Mouse (Mus musculus) thymus, postnatal 14 days (tissue): Measurements from ENCODE around the gene Dact3.

Source experiments
- DNase-seq: peaks from one replicate; pipeline ENCODE4 v3.0.0; 2021

Gene Dact3

GRCm38 (mm10) chr7:16875310-16875325 is at the start of gene Dact3:
Gene Dact3, plus strand, starts transcription at chr7:16875317.
- DNase-seq: no peak

GRCm38 (mm10) chr7:16825785-16826184 is 49.3 kb upstream of the Dact3 start:
- DNase-seq: peak; percentile 72

GRCm38 (mm10) chr7:16826571-16826970 is 48.5 kb upstream of the Dact3 start:
- DNase-seq: no peak

DNA sequence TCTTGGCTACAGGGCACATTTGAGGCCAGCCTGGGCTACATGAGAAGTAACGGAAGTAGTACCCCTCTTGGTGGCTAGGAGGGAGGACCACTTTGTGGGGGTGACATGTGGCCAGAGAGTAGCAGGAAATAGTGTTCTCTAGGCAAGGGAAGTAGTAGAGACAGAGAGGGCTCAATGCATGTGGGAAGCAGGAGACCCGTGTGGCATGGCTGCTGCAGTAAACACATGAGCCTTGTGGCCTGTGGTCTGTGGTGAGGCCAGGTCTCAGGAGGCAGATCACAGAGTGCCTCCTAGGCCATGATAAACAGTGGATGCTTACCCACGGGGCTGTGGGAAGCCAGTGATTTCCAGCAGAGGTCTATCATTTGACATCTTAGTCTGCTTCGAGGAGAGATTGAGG is 47.8 kb upstream of the Dact3 start:
- DNase-seq: no peak

- DNase-seq: no peak
These were observed 44.7 kb upstream of the Dact3 start for GRCm38 (mm10) chr7:16830449-16830848.

DNA sequence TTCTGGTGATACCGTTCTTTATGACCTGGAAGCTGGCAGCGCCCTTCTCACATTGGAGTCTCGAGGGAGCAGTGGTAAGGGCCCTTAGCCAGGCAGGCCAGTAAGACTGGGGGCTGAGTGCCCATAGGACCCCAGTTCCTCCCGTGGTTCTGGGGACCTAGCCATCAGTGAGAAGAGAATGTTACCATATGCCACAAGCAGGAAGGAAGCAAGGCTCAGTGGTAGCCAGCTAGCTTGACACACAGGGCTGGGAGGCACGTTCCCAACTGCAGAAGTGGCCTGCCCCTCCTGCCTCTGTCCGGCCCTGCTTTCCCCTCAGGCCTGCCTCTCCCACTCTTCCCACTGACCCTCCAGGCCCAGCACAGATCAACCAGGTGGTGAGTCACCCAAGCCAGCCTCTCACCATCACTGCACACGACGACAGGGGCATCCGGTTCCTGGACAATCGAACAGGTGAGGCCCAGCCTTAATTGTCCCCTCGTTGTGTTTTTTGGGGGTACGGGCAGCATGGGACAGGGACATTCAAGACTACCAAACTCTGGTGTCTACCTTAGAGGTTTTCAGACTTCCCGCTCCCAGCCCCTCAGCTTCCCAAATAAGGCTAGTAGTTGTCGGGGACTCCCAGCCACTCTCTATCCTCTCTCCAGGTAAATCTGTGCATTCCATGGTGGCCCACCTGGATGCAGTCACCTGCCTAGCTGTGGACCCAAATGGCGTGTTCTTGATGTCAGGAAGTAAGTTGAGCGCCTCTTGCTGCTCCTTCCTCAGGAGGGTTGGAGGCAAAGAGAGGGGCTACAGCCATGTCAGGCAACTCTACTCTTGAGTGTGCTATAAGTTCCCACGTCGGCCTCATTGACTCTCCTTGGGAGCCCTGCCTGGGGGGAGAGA is 37.0 kb upstream of the Dact3 start:
- peak; percentile 34 for DNase-seq

DNA sequence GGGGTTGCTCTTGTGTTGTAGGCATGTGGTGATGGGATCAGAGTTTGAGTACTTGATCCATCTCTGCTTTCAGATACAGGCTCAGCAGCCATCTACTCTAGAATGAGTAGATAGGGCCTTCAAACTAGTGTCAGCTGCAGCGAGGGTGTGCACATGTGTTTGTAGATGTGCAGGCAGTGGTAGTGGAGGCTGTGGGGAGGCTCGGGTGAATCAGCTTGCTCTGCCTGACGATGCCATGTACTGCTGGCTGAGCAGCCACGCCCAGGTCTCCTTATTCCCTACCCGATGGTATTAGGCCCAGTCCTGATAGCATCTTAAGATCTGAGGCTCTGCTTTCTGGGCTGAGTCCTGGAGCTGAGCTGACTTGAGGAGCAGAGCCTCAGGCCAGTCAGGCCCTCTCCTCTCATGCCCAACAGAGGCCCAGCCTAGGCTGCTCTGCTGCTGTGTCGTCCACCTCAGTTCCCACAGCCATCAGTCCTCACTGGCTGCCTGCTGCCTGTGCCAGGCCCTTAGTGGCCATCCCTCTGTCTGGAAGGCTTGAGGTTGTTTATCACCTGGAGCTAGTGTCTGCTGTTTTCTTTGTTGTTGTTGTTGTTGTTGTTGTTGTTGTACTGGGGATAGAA is 36.2 kb upstream of the Dact3 start:
- no peak for DNase-seq

DNA sequence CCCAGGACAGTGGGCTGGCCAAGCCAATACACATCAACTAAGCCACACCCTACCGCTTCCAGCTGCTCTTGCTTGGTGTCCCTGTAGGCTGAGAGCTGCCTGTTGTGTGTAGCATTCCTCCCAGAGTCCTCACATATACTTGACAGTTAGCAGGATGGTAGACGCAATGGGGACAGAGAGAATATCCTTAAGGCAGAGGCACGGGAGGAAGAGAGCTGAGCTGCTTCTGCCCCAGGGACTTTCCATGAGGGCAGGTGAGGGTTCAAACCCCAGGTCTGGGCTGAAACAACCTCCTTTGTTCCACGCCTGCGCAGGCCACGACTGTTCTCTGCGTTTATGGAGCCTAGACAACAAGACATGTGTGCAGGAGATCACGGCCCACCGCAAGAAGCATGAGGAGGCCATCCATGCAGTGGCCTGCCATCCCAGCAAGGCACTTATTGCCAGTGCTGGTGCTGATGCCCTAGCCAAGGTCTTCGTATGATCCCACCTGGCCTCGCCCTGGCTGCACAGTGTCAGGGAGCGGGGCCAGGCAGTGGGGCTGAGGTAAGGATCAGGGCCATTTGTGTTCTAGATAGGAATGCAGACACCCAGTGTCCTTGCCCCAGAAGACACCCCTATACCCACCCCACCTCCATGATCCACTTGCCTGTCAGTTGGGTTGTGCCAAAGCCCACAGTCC is 35.5 kb upstream of the Dact3 start:
- no peak for DNase-seq

DNA sequence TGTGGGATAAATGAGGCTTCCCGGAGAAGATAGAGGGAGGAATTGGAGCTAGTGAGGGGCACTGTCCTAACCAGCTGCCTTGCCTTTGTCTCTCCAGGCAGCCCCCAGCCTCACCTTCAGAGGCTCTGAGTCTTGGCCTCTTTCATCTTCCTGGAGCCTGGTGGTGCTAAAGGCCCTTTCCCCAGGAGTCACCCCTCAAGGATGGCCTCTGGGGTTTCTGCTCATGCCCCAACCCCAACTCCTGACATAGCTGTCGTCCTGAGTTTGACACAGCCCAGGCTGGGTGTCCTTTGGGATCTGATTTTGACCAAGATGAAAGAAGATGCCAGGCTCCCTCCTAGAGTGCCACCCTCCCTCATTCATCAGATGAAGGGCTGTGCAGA is 35.0 kb upstream of the Dact3 start:
- no peak for DNase-seq

- peak; percentile 65 for DNase-seq
These were observed 34.0 kb upstream of the Dact3 start for GRCm38 (mm10) chr7:16841078-16841477.

DNA sequence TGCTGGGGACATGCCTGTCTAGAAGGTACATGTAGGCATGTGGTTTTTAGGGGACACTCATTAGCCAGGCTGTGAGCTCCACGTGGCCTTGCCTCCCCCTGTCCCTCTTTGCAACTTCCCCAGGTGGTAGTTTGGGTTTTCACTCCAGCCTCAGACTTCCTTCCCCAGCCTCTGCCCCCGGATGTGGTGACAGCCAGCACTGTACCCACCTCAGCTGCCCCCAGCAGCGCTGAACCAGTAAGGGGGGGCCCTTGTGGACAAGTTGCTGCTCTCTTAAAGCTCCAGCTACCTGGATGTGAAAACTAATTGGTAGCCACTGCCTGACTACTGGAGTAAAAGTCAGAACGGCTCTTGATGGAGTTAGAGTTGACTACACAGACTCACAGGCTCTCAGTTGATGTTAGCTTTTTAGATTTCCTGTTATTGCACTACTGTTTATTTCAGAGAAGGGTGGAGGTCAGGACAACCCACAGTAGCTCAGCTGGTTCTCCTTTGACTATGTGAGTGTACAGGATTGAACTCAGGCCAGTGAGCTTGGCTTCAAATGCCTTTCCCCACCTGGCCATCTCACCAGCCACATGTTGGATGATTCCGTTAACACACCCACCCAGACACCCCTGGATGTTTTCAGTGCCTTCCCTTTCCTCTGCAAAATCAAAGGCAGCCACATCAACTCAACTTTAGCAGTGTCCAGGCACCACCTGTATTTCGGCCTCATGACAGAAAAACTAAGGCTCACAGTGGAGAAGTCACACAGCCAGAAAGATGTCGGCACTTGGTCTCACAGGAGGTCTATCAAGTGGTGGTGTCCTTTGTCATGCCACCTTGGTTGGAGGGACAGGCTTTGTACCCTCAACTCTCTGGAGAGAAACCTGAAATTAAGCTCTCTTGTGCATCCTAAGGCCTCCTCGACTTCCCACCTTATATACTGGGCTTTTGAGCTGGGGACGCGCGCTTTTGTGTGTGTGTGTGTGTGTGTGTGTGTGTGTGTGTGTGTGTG is 33.3 kb upstream of the Dact3 start:
- DNase-seq: peak; percentile 91

DNA sequence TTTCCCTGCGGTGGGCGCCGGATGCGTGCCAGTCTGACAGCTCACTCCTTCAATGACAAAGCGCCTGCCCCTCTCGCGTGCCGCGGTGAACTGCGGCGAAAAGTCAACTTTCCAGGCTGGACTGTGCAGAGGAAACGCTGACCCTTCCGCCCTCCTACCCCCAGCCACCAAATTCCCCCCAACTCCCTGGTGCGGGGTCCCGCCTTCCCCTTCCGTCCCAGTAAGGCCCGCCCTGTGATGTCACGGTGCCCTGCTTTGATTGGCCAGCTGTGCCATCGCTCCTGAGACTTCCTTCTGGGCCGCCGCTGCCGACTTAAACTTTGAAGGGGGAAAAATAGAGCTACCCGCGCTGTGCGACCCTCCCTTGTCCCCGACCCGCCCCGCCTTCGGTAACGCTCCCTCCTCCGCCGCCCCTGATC is 32.5 kb upstream of the Dact3 start, which contains the start of gene Prkd2:
Gene Prkd2, plus strand, starts transcription at position 258 of the 419 bp plus-strand sequence.
- peak; percentile 96 for DNase-seq

- peak; percentile 89 for DNase-seq
These were observed 31.5 kb upstream of the Dact3 start for GRCm38 (mm10) chr7:16843441-16844171.

DNA sequence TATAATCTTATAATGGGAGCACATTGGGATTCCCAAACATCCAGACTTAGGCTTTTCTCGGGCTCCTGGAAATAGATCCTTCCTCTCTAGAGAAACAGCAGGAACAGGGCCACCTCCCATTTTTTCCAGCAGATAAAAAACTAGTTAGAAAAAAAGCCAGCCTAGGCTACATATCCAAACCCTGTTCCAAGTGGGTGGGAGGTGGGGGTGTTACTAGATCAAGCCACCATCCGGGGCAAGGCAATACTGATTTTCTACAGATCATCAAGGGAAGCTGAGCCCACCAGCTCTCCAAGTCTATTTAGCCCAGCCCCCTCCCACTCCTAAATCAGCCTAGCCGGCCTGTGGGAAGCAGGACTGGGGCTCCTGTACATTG is 30.4 kb upstream of the Dact3 start:
- DNase-seq: no peak

DNA sequence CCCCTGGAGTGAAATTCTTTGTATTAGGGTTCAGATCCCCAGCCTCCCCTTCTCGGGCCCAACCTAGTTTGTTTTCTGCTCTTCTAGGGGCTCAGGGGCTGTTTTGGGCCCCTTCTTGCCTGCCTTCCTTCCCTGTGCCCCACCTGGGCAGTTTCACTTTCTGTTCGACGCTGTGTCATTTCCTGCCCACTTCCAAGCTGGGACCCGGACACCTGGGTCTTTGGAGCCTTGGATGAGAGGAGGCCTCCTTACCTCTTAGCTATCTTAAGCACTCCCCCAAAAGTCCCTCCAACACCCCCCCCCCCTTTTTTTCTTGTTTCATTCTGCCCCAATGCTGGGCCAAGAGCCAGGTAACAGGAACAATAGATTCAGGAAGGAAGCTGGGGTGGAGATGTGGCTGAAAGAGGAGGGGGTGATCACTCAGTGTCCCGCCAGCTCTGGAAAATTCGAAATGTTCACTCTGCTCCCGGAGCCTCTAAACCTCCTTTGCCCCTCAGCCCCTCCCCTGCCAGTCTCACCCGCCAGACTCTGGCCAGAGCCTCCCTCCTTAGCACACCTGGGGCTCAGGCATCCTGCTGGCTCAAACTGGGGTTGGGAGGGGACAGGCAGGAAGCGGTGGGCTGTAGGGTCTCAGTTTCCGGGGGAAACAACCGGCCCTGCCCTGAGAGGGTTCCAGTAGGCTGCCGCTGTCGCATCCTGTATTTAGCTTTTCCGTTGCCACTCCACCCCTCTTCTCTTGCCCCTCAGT is 29.9 kb upstream of the Dact3 start:
- peak; percentile 90 for DNase-seq

- DNase-seq: no peak
These were observed 29.3 kb upstream of the Dact3 start for GRCm38 (mm10) chr7:16845820-16846167.

DNA sequence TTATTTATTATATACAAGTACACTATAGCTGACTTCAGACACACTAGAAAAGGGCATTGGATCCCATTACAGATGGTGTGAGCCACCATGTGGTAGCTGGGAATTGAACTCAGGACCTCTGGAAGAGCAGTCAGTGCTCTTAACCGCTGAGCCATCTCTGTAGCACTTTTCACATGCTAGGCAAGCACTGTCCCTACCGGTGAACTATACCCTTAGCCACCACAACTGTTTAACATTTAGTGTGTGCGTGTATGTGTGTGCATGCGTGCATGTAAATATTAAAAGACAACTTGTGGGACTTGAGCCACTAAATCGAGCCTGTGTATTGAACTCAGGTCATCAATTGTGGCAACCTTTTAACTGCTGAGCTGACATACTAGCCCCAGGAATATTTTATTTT is 28.3 kb upstream of the Dact3 start:
- DNase-seq: no peak

DNA sequence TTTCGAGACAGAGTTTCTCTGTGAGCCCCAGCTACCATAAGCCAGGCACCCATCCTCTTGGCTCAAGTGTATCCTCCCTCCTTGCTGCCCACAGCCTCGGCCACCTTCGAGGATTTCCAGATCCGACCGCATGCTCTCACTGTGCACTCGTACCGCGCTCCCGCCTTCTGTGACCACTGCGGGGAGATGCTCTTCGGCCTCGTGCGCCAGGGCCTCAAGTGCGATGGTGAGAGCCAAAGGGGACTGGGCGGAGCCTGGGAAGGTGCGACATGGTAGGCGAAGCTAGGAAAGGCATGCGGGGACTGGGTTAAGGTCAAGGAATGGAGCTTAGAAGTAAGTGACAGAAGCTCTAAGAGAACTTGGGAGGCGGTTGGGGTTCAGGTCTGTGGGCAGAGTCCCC is 27.6 kb upstream of the Dact3 start:
- DNase-seq: no peak

DNA sequence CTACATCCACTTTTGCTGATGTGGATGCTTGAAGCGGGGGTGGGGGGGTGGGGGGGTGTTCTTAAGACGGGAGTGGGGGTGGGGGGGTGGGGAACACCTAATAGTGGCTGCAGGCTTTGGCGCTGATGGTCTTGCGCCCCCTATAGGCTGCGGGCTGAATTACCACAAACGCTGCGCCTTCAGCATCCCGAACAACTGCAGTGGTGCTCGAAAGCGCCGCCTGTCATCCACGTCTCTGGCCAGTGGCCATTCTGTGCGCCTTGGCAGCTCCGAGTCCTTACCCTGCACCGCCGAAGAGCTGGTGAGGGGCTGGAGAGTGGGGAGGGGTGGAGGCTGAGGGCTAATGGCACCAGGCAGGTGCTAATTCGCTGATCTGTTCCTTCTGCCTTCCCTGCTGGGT is 26.5 kb upstream of the Dact3 start:
- DNase-seq: peak; percentile 58

DNA sequence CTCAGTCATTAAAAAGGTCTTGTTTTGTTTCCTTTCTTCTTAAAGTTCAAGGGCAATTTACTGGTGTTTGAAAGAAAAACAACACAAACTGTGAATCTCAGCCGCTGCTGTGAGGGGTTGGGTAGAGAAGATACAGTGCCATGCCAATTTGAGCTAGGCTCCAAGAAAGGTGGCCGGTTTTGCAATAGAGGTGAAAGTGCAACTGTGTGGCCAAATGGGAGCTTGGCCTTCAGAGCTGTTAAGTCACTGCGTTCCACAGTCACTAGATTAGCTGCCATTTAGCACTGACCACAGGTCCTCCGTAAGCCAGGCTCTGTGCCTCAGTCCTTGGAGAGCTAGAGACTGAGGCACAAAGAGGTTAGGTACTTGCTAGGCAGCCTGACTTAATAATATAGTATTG is 23.5 kb upstream of the Dact3 start:
- DNase-seq: no peak

DNA sequence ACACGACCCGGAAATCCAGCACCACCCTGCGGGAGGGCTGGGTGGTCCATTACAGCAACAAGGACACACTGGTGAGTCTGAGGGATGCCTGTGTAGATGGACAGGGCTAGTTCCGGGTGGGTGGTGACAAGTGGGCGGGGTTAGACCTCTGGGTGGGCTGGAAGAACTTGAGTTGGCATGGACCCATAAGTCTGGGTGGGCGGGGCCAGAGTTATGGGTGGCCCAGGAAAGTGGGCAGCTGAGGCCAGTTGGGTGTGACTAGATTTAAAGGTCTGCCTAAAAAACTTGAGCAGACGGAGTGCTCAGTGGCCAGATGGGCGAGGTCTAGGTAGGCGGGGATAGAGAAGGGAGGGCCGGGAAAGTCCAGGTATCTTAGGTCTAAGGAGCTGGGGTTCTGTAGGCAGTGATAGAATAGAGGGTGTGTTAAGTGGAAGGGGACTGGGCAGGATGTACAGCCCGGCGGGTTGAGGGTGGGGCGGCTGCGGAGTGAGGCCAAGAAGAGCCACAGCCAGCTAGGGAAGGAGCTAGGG is 21.8 kb upstream of the Dact3 start:
- DNase-seq: no peak

DNA sequence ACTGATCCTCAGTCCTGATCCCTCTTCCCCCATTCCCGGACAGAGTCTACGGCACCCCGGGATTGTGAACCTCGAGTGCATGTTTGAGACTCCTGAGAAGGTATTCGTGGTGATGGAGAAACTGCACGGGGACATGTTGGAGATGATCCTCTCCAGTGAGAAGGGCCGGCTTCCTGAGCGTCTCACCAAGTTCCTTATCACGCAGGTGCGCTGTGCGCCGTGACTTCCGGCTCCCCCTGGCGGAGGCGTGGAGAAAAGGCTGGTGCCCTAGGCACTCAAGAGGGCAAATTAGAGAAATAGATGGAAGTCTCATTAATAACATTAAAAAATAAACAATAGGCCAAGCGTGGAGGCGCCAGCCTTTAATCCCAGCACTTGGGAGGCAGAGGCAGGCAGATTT is 16.8 kb upstream of the Dact3 start:
- peak; percentile 69 for DNase-seq
